Mouse (Mus musculus) liver, embryonic 14.5 days (tissue): Measurements from ENCODE around the gene Hemk1.

Experiments used
- CTCF ChIP-seq: IDR thresholded peaks from 2 replicates; pipeline ENCODE4 v1.5.1; 2016; ENCODE audit warnings: antibody characterized with exemption, low read depth, control low read depth
- EP300 ChIP-seq: IDR thresholded peaks from 2 replicates; pipeline ENCODE4 v1.6.1; 2016; ENCODE audit warnings: antibody characterized with exemption, low read depth

DNA sequence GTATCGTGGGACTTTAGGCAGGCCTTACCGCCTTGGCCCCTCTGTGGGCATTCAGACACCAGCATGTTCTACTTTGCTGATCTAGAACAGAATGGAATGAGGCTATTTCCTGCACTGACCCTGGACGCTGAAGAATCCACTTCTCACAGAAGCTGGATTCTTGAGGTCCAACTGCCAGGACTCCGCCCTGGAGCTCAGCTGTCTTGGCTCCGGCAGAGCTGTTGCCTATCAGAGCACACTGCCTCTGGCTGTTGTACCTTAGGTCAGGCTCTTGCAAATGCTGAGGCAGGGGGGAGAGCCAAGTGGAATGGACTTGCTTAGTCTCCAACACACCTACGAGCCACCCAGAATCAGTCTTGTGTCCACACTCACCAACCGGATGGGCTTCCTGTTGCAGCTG lies 12.2 kb downstream of the Hemk1 start:
- no peak for TF ChIP-seq CTCF
- no peak for TF ChIP-seq EP300
